Mouse (Mus musculus) leukemia stem cell, adult 10-12 weeks (primary cell): Measurements from ENCODE around the gene Uvssa. TPM values are rescaled to one million over a fixed set of nuclear protein-coding genes. Genes with fewer than 3 reads are reported as not detected.

Experiments used
- polyA plus RNA-seq: library from polyadenylated mRNA; stranded (reverse); fragments of >175 nt; gene quantifications from 2 replicates; pipeline ENCODE4 v1.2.3, GENCODE M21; 2012; ENCODE audit warnings: low replicate concordance

Gene Uvssa
- polyA plus RNA-seq = 0.93 and 2.0 TPM in 2 replicates

GRCm38 (mm10) chr5:33378302-33378854 is at the start of gene Uvssa:
Uvssa (plus strand) TSS chr5:33378549.

DNA sequence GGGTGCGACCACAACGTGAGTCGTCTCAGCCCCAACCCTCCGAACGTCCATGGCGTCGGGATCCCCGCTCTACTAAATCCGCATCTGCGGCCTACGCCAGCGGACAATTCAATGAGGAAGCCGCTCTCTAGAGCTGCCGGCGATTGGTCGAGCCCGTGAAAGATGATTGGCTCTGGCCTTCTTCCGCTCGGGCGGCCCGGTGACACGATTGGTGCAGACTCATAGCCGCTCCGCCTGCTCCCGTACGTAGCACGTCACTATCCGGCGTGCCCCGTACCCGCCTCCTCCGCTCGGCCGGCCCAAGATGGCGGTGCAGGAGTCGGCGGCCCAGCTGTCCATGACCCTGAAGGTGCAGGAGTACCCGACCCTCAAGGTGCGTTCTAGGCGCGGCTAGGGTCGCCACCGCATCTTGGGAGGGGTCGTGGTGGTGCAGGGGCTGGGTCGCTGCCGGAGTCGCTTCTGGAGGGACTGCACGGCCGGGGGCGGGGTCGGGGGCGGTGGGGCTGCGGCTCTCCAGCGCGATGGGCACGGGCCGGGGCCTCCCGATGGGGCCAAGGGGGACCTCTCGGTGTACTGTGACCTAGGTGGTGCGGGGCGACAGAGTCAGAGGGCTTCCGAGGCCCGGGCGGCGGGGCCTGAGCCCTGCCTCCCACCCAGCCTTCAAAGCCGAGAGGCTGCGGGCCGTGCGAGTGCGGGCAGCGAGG is 42.9 kb upstream of the Uvssa start, which contains the start of gene Maea:
TSS of gene Maea (plus strand) at position 237 of the 704 bp plus-strand sequence.

GRCm38 (mm10) chr5:33433201-33434138 is 55.1 kb downstream of the Uvssa start, which contains the start of gene Nkx1-1:
Nkx1-1 (minus strand) TSS chr5:33433976.

Other genes starting within 250 kb of the Uvssa start
- gene Spon2, start 160.1 kb upstream of the Uvssa start, polyA plus RNA-seq = 0.39 and 1.4 TPM in 2 replicates
- 265 and 399 TPM in 2 replicates for gene Ctbp1, start 103.6 kb upstream of the Uvssa start, polyA plus RNA-seq
- 94.9 and 97.9 TPM in 2 replicates for gene Maea, start 43.0 kb upstream of the Uvssa start, polyA plus RNA-seq
- not detected in 2 replicates for gene Nkx1-1, start 55.4 kb downstream of the Uvssa start, polyA plus RNA-seq